Mouse (Mus musculus) lung, postnatal 0 days (tissue): Measurements from ENCODE around the gene Lgals4.

Experiments used
- CTCF ChIP-seq: IDR thresholded peaks from 2 replicates; pipeline ENCODE4 v1.5.1; 2016; ENCODE audit warnings: antibody characterized with exemption, mild to moderate bottlenecking
- EP300 ChIP-seq: IDR thresholded peaks from 2 replicates; pipeline ENCODE4 v1.6.1; 2016; ENCODE audit warnings: antibody characterized with exemption, mild to moderate bottlenecking, control low read depth

DNA sequence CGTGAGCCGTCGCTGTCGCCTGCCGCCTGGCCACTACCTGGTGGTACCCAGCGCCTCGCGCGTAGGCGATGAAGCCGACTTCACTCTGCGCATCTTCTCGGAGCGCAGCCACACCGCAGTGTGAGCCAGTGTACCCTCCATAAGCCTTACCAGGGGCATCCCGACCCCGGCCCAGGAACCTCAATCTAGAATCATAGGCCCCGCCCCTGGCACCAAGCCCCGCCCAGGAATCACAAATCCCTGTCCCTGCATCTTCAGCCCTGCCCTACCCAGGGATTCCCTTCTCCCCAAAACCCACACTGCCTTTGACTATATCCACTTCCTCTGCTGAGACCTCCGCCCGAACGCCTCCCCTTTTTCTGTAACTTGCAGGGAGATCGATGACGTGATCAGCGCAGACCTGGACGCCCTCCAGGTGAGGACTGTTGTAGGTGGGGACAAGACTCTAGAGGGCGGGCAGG lies 55.1 kb downstream of the Lgals4 start:
- no peak for TF ChIP-seq CTCF
- no peak for TF ChIP-seq EP300
